In the genomic region with DNA sequence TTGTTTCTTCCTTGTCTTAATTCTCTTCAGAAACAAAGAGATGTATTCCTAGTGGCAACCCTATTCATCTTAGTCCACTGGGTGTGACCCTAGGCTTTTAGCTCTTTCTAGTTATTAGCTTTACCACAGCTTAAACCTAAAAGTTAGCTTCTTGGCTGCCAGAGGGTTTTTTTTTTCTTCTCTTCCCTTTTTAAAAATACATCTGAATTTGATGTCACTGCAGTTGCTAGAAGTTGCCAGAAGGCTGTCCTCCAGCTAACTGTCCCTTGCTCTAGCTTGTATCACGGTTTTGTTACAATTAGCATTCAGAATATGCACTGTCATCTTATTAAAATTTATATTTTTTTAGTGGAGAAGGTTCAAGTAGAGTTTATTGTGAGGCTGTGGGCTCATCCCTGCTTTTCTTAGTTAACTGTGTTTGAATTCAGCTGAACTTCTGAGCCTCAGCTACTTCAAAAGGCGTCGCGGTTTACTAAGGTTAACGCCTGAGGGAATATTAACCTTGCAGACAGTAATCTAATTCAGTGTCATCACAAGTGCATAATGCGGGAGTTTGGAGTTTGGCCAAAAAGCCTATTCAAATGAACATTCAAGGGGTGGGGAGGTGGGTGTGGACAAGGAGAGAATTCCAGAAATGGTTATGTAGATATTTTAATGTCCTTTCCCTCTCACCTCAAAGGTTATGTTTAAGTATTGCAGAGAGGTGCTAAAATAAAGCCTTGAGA, we compare ENCODE assay signal across 8 mouse cellular contexts. TPM values are rescaled to one million over a fixed set of nuclear protein-coding genes. Genes with fewer than 3 reads are reported as not detected.
DNase-seq lines count a peak whose midpoint lies in the region; ATAC-seq and TF ChIP-seq lines count a peak whose summit lies in the region.

No protein-coding gene starts in this region.

- H3K9ac ChIP-seq in lung, postnatal 0 days (replicated peaks; ENCODE audit: low read depth), result peak overlapping the region; percentile 87
- peak overlapping the region; percentile 5; the same call in 1 of the 2 replicates for H3K9ac ChIP-seq in kidney, postnatal 0 days (ENCODE audit: low read depth, low read length)
- H3K9ac ChIP-seq in neural tube, embryonic 13.5 days, result peak overlapping the region; percentile 97

- no peak for TF ChIP-seq POLR2A in embryonic fibroblast, embryonic 13.5 days (IDR thresholded peaks at IDR 0.05; ENCODE audit: low read depth, low read length)

- WGBS in lung, postnatal 0 days, result 50% methylated on average over 6 of the region's 6 CpGs
- WGBS in kidney, postnatal 0 days, result 48% methylated on average over 6 of the region's 6 CpGs
- 33% methylated on average over 6 of the region's 6 CpGs for WGBS in neural tube, embryonic 13.5 days

- H3K36me3 ChIP-seq in lung, postnatal 0 days (ENCODE audit: insufficient read depth, low read length), result no peaks in the 10 kb centered on the region
- H3K36me3 ChIP-seq in kidney, postnatal 0 days (ENCODE audit: insufficient read depth, low read length), result no peaks in the 10 kb centered on the region
- no peaks in the 10 kb centered on the region for H3K36me3 ChIP-seq in neural tube, embryonic 13.5 days

- peak; percentile 39 for DNase-seq in lung, postnatal 0 days (ENCODE audit: low spot score)
- no peak for DNase-seq in lung, postnatal 25 days (ENCODE audit: low spot score)
- peak; percentile 47 for DNase-seq in kidney, postnatal 0 days (ENCODE audit: low spot score)
- DNase-seq in thymus, postnatal 36 days, result no peak
- no peak for DNase-seq in cerebellum, adult 9-11 months

- H3K4me1 ChIP-seq in lung, postnatal 0 days (ENCODE audit: insufficient read depth, low read depth, low read length), result peaks cover 5% of the 10 kb centered on the region; the same call in 1 of the 2 replicates
- H3K4me1 ChIP-seq in embryonic fibroblast, embryonic 13.5 days (ENCODE audit: control insufficient read depth, insufficient read depth, low read length), result peaks cover 3% of the 10 kb centered on the region; the same call in 1 of the 2 replicates
- peaks cover 4% of the 10 kb centered on the region; the same call in 1 of the 2 replicates for H3K4me1 ChIP-seq in kidney, postnatal 0 days (replicated peaks; ENCODE audit: insufficient read depth, low read length)
- H3K4me1 ChIP-seq in neural tube, embryonic 13.5 days (replicated peaks), result peaks cover 36% of the 10 kb centered on the region

- TF ChIP-seq EP300 in lung, postnatal 0 days (IDR thresholded peaks at IDR 0.05), result peak; percentile 47

- H3K27me3 ChIP-seq in lung, postnatal 0 days (replicated peaks; ENCODE audit: insufficient read depth, low read length), result no peaks in the 10 kb centered on the region
- no peaks in the 10 kb centered on the region for H3K27me3 ChIP-seq in kidney, postnatal 0 days (ENCODE audit: insufficient read depth, low read length)
- no peaks in the 10 kb centered on the region for H3K27me3 ChIP-seq in neural tube, embryonic 13.5 days

- H3K4me3 ChIP-seq in lung, postnatal 0 days (ENCODE audit: low read depth, low read length), result no peak overlapping the region
- H3K4me3 ChIP-seq in embryonic fibroblast, embryonic 13.5 days (ENCODE audit: insufficient read depth, low read length), result peak overlapping the region; percentile 69
- H3K4me3 ChIP-seq in kidney, postnatal 0 days (replicated peaks; ENCODE audit: low read depth, low read length), result peak overlapping the region; percentile 90; the same call in 1 of the 2 replicates
- H3K4me3 ChIP-seq in neural tube, embryonic 13.5 days, result peak overlapping the region; percentile 91

- H3K4me2 ChIP-seq in lung, postnatal 0 days (replicated peaks; ENCODE audit: low read depth, low read length), result peak overlapping the region; percentile 80
- H3K4me2 ChIP-seq in kidney, postnatal 0 days (ENCODE audit: low read length), result peak overlapping the region; percentile 86
- H3K4me2 ChIP-seq in neural tube, embryonic 13.5 days, result peak overlapping the region; percentile 78

- no peak overlapping the region for H3K27ac ChIP-seq in lung, postnatal 0 days (ENCODE audit: low read length)
- peak overlapping the region; percentile 93; the same call in 1 of the 2 replicates for H3K27ac ChIP-seq in embryonic fibroblast, embryonic 13.5 days (ENCODE audit: insufficient read depth, low read length)
- H3K27ac ChIP-seq in kidney, postnatal 0 days, result peak overlapping the region; percentile 94
- peak overlapping the region; percentile 97 for H3K27ac ChIP-seq in neural tube, embryonic 13.5 days (replicated peaks)

- TF ChIP-seq CTCF in lung, postnatal 0 days (IDR thresholded peaks at IDR 0.05), result no peak
- no peak for TF ChIP-seq CTCF in embryonic fibroblast, embryonic 13.5 days (IDR thresholded peaks at IDR 0.05; ENCODE audit: borderline replicate concordance, insufficient read depth, low read length)
- no peak for TF ChIP-seq CTCF in kidney, postnatal 0 days (IDR thresholded peaks at IDR 0.05; ENCODE audit: low read depth)

- no peak for ATAC-seq in lung, postnatal 0 days
- ATAC-seq in kidney, postnatal 0 days (replicated peaks; ENCODE audit: low FRiP score, low read depth), result no peak
- no peak for ATAC-seq in neural tube, embryonic 13.5 days (ENCODE audit: low read depth)
- ATAC-seq in megakaryocyte-erythroid progenitor cell, adult 5-6 weeks (replicated peaks; ENCODE audit: low FRiP score, low TSS enrichment, poor library complexity, severe bottlenecking), result no peak

- no peaks in the 10 kb centered on the region for H3K9me3 ChIP-seq in lung, postnatal 0 days (ENCODE audit: low read length)
- H3K9me3 ChIP-seq in kidney, postnatal 0 days (replicated peaks; ENCODE audit: low read length), result no peaks in the 10 kb centered on the region
- no peaks in the 10 kb centered on the region for H3K9me3 ChIP-seq in neural tube, embryonic 13.5 days

RNA-seq across cellular contexts. Expression of gene Zfp148, which starts 1.3 kb away (rescaled TPM):
- 30.3 and 35.9 TPM in 2 replicates for polyA plus RNA-seq in lung, postnatal 0 days (2015; fragmentation: Nextera tagmentation; extraction: Ambion mirVana)
- 65.7 and 80.8 TPM in 2 replicates for polyA plus RNA-seq in embryonic fibroblast, embryonic 13.5 days (2011; ENCODE audit: insufficient read length, low read depth, missing spikeins)
- polyA plus RNA-seq in kidney, postnatal 0 days (2015; fragmentation: Nextera tagmentation; extraction: Ambion mirVana), result 49.4 and 51.4 TPM in 2 replicates
- 50.2 and 54.0 TPM in 2 replicates for polyA plus RNA-seq in neural tube, embryonic 13.5 days (2015; fragmentation: Nextera tagmentation; extraction: Ambion mirVana)
- total RNA-seq in megakaryocyte-erythroid progenitor cell, adult 5-6 weeks (2014; fragmentation: Nextera tagmentation), result 25.8 and 34.8 TPM in 2 replicates
- 23.8 TPM in 2 replicates for total RNA-seq in megakaryocyte-erythroid progenitor cell, adult 5-6 weeks (2017)

Comparison
In these comparisons a context has a peak if more than half of its experiments do, and no peak if none do; other contexts are left out.
1. DNase-seq: peak in lung, postnatal 0 days (single experiment) and kidney, postnatal 0 days (single experiment); none in lung, postnatal 25 days (single experiment), thymus, postnatal 36 days (0 of 2) and cerebellum, adult 9-11 months (single experiment).
2. H3K9ac ChIP-seq: peak in every context shown above with its lines; median percentile 97 in neural tube, embryonic 13.5 days; 87 in lung, postnatal 0 days; 5 in kidney, postnatal 0 days.
3. Peak in every context shown above with its lines, with median percentiles within 50 percentile points of each other: H3K4me2 ChIP-seq.